Mouse (Mus musculus): ENCODE results near the gene Dhrs3. TPM values are rescaled to one million over a fixed set of nuclear protein-coding genes. Genes with fewer than 3 reads are reported as not detected.

The Dhrs3 gene
- 10 to 100 TPM; 41.1 to 43.1 TPM for total RNA-seq (2021)
- long read RNA-seq, experiment 1, transcript Dhrs3-206 (6 exons, 2,337 nt) = major isoform, 17 of 34 reads
- long read RNA-seq, experiment 1, partial matches to known transcripts = 1 of 34 reads
- long read RNA-seq, experiment 1, other reads (novel, unspliced or antisense) = 15 of 34 reads
- long read RNA-seq, experiment 2, transcript Dhrs3-206 (6 exons, 2,337 nt) = major isoform, 6 of 17 reads
- long read RNA-seq, experiment 2, partial matches to known transcripts = 9 of 17 reads
- long read RNA-seq, experiment 2, other reads (novel, unspliced or antisense) = 1 of 17 reads

GRCm38 (mm10) chr4:144892133-144892936 lies at the start of gene Dhrs3:
Gene Dhrs3, plus strand, starts transcription at chr4:144892827.
- DNase-seq (ENCODE audit: low spot score) = peak; percentile 90

DNA sequence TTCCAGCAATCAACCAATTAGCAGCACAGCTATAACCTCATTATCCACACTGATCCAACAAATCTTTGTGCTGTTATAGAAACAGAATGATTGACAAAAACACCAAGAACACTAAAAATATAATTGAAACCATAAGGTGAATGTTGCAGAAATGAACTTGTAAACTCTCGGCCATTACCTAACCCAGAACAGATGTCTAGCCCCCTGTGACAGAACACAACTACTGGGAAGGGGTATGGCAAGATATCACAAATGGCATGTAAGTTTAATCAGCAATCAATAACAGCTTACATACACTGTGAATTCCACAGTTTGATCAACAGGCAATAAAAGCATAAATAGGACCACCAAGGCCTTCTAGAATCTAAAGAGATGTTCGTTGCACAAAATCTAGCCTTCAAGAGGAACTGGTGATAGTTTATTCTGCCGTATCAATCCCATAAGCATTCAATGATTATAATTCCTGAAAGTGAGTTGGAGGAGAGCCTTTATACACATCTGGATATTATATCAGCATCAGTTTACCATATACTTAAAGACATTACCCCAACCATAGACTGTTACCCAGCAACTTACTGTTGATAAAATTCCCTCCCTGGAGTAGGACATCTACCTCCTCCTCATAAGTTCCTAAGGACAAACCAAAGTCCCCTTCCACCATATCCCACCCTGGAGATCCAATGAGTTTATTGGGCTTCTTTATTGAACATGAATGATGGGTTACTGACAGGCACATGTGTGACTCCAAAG lies 30.7 kb upstream of the Dhrs3 start:
- DNase-seq (ENCODE audit: low spot score) = no peak

- DNase-seq (ENCODE audit: low spot score) = no peak
Observed at GRCm38 (mm10) chr4:144867926-144868325, 24.7 kb upstream of the Dhrs3 start.

- no peak for DNase-seq (ENCODE audit: low spot score)
Observed at GRCm38 (mm10) chr4:144868584-144868983, 24.0 kb upstream of the Dhrs3 start.

DNA sequence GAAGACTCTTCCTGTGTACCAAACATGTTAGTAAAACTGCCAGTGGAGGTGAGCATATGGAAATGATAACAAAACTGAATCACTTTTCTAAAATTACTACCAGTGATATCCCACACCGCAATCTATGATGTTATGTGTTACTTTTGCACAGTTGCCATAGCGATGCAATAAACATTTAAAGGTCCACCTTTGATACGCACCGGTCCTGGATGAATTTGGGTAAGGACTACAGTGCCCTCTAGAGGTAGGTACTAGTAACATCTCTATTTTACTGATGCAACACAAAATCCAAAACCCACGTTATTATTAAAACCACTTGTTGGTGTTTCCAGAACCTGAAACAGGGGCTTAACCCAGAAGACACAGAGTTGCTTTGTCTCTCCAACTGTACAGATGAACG lies 19.7 kb upstream of the Dhrs3 start:
- DNase-seq (ENCODE audit: low spot score) = no peak

DNA sequence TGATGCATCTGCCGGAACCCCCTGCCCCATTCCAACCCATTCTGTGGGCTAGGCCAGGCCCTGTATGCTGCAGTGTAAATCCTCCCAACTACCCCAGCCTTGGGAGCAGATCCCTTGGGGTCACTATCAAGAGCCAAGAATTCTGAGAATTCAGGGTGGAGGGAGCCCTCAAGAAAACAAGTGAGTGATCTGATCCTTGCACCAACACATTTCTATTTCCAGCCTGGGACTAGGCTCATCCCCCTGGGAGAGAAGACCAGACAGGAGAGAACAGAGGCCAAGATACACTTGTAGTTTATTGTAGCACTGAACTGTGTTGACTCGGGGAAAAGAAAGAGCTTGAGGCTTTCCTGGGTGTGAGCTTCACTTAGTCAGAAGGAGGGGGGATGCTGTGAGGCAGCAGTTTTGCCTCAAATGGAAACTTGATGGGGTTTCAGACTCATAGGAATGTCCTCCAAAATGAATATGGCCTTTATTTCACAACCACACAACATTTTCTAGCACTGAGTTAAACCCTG lies 17.0 kb upstream of the Dhrs3 start:
- DNase-seq (ENCODE audit: low spot score) = no peak

- DNase-seq (ENCODE audit: low spot score) = no peak
Observed at GRCm38 (mm10) chr4:144879549-144879948, 13.1 kb upstream of the Dhrs3 start.

DNA sequence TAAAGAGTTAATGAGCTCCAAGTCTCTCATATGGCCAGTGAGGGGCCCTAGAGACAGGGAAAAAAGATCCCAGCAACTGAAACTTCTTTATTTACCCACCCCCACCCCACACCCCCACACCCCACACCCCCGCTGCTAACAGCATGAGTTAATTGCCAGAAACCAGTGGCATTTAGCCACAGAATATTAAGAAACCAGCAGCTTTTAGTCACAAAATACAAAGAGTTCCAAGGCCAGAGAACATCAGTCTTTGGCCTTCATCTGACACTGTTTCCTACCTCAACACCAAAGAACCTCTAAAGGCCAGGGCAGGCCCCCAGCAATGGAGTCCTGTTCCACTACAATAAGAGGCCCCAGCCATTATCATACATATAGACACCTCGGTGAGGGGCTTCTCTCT lies 11.3 kb upstream of the Dhrs3 start:
- no peak for DNase-seq (ENCODE audit: low spot score)

DNA sequence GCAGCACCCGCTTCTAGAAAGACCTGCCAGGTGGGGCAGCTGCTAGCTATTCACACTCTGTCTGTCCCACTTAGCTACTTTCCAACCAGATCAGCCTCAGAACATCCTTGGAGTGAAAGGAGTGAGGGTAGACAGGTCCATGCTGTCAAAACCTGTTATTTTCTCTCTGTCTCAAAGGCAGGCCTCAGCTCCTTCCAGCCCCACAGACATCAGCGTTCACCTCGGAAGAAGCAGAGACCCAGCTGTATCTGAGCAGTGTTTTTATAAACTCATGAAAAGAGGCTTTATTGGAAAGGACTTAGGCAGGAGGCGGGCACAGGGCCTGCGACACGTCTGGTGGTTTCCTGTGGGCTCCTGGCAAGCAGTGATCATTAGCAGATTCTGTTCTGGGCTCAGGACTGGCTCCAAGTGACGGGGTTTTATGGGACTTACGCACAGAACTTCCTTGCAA lies 9.7 kb upstream of the Dhrs3 start:
- no peak for DNase-seq (ENCODE audit: low spot score)

DNA sequence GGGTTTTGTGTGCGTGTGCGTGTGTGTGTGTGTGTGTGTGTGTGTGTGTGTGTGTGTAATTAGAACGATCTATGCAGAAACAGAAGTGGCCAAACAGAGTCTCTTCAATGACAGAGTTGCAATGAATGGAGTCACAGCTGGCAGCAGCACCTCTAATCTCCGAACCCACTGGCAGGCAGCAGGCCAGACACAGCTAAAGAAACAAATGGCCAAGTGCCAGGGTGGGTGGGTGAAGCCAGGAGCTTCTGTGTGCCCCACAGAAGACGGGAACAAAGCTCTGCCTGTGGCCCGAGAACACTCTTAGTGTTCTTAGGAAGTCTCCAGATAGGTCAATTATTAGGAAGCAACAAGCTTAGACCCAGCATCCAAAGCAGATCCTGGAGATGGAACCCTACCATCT lies 6.2 kb upstream of the Dhrs3 start:
- DNase-seq (ENCODE audit: low spot score) = no peak

- no peak for DNase-seq (ENCODE audit: low spot score)
Observed at GRCm38 (mm10) chr4:144888750-144889149, 3.9 kb upstream of the Dhrs3 start.

DNA sequence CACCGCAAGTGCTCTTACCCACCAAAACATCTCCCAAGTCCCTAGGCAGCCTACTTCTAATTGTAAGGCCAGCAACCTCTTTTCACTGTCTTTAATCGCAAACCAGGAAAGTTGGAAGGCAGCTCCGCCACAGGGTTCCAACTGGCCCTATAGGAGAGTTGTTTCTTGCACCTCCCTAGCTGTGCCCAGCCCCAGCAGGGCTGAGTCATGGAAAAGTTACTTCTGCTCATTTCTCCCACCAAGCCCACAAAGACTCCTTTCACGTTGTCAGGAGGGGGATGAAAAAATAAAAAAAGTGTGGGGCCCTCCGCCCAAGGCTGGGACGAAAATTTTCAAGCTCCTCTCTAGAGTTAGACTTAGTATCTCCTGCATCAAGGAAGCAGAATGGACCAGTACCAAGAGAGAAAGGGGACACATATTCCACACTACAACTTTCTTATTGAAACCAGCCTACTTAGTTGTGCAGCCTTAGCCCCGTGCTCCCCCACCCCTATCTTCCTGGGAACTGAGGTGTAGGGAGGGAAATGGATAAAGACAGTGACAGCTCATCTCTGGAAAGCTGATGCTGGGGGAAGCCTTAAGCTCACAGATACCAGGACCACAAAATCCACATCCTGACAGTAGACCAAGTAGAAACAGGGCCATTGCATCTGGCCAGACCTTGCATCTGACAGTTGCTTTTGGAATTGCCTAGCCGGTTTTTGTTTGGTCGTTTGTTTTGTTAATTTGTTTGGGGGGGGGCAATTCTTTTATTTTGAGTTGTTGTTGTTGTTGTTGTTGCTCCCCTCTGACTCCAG lies 2.9 kb upstream of the Dhrs3 start:
- no peak for DNase-seq (ENCODE audit: low spot score)

DNA sequence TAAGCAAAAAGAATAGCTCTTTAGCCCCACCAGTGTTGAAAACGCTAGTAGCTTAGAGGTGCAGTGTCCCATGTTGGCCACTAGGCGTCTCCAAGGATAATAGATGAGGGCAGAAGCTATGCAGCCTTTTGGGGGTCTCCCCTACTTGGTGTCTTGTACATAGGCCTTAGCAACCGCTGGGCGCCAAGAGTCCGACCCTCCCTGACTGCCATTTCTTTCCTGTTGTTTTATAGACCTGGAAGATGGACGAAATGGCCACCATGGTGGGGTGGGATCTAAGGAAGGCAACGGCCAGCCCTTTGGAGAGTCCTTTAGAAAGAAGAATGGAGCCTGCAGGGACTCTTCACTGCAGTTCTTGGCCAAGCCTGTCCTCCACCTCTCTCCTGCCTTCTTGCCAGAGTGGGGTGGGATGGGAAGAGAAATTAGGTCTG lies 1.9 kb upstream of the Dhrs3 start:
- peak; percentile 77 for DNase-seq (ENCODE audit: low spot score)

DNA sequence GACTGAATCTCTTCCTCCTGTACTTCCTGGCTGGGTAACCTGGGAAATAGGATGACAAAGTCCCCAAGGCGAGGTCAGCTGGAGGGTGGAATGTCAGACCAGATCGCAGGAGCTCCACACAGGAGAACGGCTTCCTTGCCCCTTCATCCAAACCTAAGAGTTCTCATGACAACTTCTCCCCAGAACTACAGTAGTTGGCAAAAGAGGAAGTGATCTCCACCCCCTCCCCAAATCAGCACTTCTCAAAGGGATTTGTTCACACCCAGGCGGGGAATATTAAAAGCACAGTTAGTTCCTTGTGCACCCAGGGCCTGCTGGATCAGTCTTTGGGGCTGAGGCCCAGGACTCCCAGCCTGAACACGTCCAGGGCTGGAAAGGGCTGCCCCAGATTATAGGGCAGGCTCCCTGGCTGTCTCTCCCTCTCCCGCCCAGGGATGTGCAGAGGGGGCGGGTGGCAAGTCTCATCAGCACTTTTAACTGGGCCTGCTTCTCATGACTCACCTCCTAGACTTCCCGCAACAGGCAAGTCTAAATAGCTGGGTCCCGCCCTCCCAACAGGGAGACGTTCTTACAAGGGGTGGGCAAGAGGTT lies 1.4 kb upstream of the Dhrs3 start:
- DNase-seq (ENCODE audit: low spot score) = peak; percentile 69

DNA sequence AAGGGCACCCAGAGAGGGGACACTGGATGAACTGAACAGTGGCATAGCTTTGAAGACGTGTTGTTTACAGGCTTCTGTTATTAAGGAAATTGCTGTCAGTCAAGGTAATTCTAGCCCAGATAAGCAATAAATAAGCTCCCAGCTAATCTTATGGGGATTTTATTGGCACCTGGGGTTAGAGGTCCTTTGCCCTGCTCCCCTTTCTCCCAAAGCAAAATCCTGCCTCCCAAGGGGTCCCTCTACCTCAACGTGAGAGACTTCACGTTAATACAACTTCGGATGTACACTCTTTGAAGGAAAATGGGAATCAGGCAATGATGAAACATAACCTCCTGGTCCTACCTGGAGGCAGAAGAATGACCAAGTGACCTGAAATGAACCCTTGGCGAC lies 889 bp upstream of the Dhrs3 start:
- no peak for DNase-seq (ENCODE audit: low spot score)

DNA sequence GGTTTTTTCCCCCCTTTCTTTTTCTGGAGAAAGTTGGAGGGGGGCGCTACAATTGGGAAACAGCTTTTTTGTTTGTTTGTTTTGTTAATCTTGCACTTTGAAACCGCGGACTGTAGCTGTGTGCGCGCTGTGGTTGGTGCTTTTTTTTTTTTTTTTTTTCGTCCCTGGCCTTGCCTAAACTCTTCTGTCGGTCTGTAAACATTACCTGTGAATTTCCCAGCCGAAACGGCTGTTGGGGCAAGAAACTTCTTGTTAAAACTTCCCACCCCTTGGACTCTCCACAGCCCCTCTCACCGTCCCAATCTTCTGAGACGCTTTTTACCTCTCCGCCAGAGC lies 278 bp downstream of the Dhrs3 start:
- no peak for DNase-seq (ENCODE audit: low spot score)

DNA sequence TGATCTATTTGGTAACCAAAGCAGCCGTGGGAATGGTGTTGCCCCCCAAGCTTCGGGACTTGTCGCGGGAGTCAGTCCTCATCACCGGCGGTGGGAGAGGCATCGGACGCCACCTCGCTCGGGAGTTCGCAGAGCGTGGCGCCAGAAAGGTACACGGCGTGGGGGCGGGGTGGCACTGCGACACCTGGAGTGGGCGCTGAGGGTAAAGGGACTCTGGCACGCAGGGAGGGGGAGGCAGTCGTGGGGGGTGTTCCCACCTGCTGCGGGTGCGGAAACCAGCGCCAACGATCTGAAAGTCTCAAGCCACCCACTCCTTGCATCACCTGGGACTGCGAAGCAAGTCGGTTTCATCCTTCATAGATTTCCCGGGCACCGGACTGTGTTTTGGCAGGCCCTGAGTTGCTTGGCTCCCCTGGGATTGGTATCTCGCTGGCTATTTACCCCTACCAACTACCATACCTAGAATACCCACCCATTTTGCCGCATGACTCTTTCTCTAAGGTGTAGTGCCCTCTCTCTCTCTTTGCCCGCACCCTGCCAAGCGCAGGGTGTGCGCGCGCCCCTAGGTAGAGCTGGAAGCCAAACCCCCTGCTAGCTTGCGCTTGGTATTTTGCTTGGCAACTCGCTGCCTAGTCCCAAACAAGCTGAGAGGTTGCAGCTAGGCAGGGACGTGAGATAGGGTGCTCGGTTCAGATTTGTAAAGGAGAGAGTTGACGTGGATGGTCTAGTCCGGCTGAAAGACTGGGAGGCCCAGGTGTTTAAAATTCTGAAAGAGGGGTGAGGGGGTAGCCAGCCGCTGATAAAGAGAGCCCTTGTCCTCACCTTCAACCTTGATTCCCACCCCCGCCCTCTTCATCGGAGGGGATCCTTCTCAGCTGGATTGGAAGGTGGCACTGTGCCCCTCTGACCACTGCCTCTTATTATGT lies 1.2 kb downstream of the Dhrs3 start:
- peak; percentile 51 for DNase-seq (ENCODE audit: low spot score)

DNA sequence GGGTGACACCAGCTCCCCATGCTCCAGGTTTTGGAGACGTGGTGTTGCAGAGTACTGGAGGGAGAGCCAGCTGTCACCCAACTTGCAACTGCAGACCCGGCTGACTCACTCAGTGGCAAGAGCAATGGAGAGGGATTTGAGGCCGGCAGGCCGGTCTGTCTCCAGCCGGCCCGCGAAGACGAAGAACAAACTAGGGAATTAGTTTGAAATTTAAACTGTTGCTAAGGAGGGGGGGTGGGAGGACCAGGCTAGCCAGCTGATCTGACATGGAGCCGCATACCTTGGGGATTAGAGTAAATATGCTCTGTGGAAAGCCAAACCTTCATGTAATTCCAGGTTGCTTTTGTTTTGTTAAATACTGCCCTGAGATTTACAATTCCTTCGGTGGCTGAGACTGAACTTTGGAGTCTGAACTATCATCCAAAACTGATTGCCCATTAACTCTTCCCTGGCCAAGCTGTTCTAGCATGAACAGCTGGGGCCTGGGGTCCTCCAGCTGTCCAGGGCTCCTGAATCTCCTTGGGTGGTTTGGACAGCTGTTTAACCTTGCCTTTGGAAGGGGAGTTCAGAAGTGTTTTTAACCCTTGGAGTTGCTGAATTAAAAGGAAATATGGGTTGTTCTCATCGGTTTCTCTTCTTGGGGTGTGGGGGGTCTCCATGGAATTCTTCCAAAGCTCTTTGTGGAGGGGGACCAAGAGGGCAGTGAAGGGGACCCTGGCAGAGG lies 2.0 kb downstream of the Dhrs3 start:
- DNase-seq (ENCODE audit: low spot score) = peak; percentile 54

- no peak for DNase-seq (ENCODE audit: low spot score)
Observed at GRCm38 (mm10) chr4:144895211-144895590, 2.6 kb downstream of the Dhrs3 start.
